Mouse (Mus musculus): ENCODE measurements around the gene Prdm2.

DNA sequence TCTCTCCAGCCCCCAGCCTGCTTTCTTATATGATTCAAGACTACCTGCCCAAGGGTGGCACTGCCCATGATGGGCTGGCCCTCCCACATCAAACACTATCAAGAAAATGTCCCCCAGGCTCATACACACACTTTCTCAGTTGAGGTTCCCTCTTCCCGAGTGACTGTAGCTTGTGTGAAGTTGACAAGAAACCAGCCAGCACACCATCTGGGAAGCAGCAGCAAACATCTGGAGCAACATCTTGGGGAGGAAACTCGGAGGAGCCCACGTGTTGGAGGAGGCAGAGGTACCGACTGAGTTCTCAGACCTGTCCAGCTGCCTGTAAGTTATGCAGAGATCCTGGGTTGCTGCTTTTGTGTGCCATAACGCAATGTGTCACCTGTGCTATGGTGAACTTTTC is 108.1 kb downstream of the Prdm2 start:
- TF ChIP-seq CTCF (IDR thresholded peaks at IDR 0.05; ENCODE audit: low read depth, low read length) (no peak), POLR2A (IDR thresholded peaks at IDR 0.05; ENCODE audit: insufficient read depth, low read length) (no peak)

All from ES-Bruce4 (cell line).